Mouse (Mus musculus) liver, embryonic 14.5 days (tissue): Measurements from ENCODE around the gene Thap3. TPM values are rescaled to one million over a fixed set of nuclear protein-coding genes. Genes with fewer than 3 reads are reported as not detected.
A peak's percentile ranks its signal among the peaks of the same experiment; 100 is the strongest.

ENCODE experiments used
- ATAC-seq: fragments of 200-750 bp; cut with Nextera tagmentation; 2 replicates; pipeline ENCODE4 v1.8.0; 2017; ENCODE audit warnings: moderate number of reproducible peaks, mild to moderate bottlenecking, moderate library complexity; ENCODE audit not compliant: insufficient read depth
- DNase-seq, 3 experiments: peaks; one replicate each; pipeline ENCODE4 v3.0.0-alpha.2; 2012 to 2013; ENCODE audit warnings: low read depth in 3 of 3, low spot score in 3 of 3
- H3K27ac ChIP-seq: fragments of 300-500 bp; sonication (generic); 2 replicates; pipeline ENCODE4 v1.5.1; 2014; ENCODE audit warnings: moderate library complexity, mild to moderate bottlenecking, control low read depth, inconsistent platforms
- H3K27me3 ChIP-seq: fragments of 300-500 bp; sonication (generic); 2 replicates; pipeline ENCODE4 v1.6.1; 2014; ENCODE audit warnings: mild to moderate bottlenecking, low read length, moderate library complexity; ENCODE audit not compliant: control insufficient read depth, insufficient read depth
- H3K36me3 ChIP-seq: fragments of 300-500 bp; sonication (generic); replicated peaks from 2 replicates; pipeline ENCODE4 v1.6.1; 2014; ENCODE audit warnings: low read depth; ENCODE audit not compliant: control insufficient read depth, insufficient read depth
- H3K4me1 ChIP-seq, 2 experiments: fragments of 200-500 bp in 1 of 2; fragments of 300-500 bp in 1 of 2; sonication (generic) in 1 of 2; replicated peaks; 2 replicates each; pipeline ENCODE4 v1.6.1; 2012 to 2014; ENCODE audit warnings: antibody characterized with exemption in 1 of 2, inconsistent platforms in 1 of 2, low read length in 1 of 2; ENCODE audit not compliant: control insufficient read depth in 2 of 2, insufficient read depth in 2 of 2
- H3K4me2 ChIP-seq: fragments of 300-500 bp; sonication (generic); 2 replicates; pipeline ENCODE4 v1.6.1; 2014; ENCODE audit warnings: low read depth, mild to moderate bottlenecking, control low read depth, moderate library complexity
- H3K4me3 ChIP-seq, 2 experiments: fragments of 200-500 bp in 1 of 2; fragments of 300-500 bp in 1 of 2; sonication (generic) in 1 of 2; 2 replicates each; pipeline ENCODE4 v1.5.1; 2012 to 2014; ENCODE audit warnings: low read depth in 2 of 2, low read length in 2 of 2, mild to moderate bottlenecking in 2 of 2, control low read depth in 1 of 2, inconsistent platforms in 1 of 2, moderate library complexity in 1 of 2; ENCODE audit not compliant: insufficient read depth in 1 of 2
- H3K9ac ChIP-seq: fragments of 300-500 bp; sonication (generic); replicated peaks from 2 replicates; pipeline ENCODE4 v1.6.1; 2014; ENCODE audit warnings: mild to moderate bottlenecking, control low read depth, moderate library complexity
- H3K9me3 ChIP-seq: fragments of 300-500 bp; sonication (generic); 2 replicates; pipeline ENCODE4 v1.6.1; 2016; ENCODE audit warnings: low read length, mixed read lengths; ENCODE audit not compliant: control insufficient read depth
- CTCF ChIP-seq: IDR thresholded peaks from 2 replicates; pipeline ENCODE4 v1.5.1; 2016; ENCODE audit warnings: antibody characterized with exemption, low read depth, control low read depth
- EP300 ChIP-seq: IDR thresholded peaks from 2 replicates; pipeline ENCODE4 v1.6.1; 2016; ENCODE audit warnings: antibody characterized with exemption, low read depth
- WGBS: fragments of 180-500 bp; shearing (Covaris S2); extraction: QIAGEN DNeasy Blood & Tissue Kit; methylation state at CpG from one replicate; pipeline ENCODE4 v1.1.7; 2014; ENCODE audit not compliant: insufficient replicate concordance; 5-methylcytosine and 5-hydroxymethylcytosine counted together
- polyA plus RNA-seq, 2 experiments: library from polyadenylated mRNA; depleted of rRNA in 1 of 2; stranded (reverse) in 1 of 2; unstranded in 1 of 2; fragments of >200 nt; fragmentation: Nextera tagmentation in 1 of 2; extraction: Ambion mirVana in 1 of 2; gene quantifications; 2 replicates each; pipeline versions ENCODE4 v1.2.1 to v1.2.3; 2012 to 2014

The Thap3 gene
- polyA plus RNA-seq, 2 experiments: 4.5 to 5.0 TPM

DNA sequence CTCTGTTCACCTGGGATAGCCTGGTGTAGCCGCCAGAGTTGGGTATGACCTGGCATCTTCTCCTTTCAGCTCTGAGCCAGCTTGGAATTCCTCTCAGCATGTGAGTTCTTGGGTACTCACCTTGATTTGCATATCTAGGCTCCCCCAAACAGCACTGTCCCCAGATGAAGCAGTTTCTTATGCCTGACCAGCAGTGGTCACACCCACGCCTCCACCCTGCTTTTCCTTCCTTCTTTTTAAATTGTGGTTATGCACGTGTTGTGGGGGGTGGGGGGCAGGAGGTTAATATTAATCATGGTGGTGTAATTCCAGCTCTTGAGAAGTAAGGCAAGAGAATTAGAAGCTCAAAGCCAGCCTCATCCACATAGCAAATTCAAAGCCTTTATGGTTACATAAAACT lies 26.0 kb downstream of the Thap3 start:
- peak overlapping the region; percentile 44 for H3K9ac ChIP-seq
- peak in 2 of 3 experiments; percentile 54 to 61 for DNase-seq
- peaks cover 56% of the 10 kb centered on the region for H3K36me3 ChIP-seq
- no peak overlapping the region for H3K4me3 ChIP-seq
- H3K4me1 ChIP-seq: peaks cover 52 to 56% of the 10 kb centered on the region in 2 experiments
- TF ChIP-seq CTCF (no peak), EP300 (peak; percentile 44)
- H3K27ac ChIP-seq: peak overlapping the region; percentile 99
- 19% methylated on average over 3 of the region's 3 CpGs for WGBS
- H3K27me3 ChIP-seq: no peaks in the 10 kb centered on the region
- ATAC-seq: peak; percentile 32
- H3K9me3 ChIP-seq: no peaks in the 10 kb centered on the region
- peak overlapping the region; percentile 43 for H3K4me2 ChIP-seq

DNA sequence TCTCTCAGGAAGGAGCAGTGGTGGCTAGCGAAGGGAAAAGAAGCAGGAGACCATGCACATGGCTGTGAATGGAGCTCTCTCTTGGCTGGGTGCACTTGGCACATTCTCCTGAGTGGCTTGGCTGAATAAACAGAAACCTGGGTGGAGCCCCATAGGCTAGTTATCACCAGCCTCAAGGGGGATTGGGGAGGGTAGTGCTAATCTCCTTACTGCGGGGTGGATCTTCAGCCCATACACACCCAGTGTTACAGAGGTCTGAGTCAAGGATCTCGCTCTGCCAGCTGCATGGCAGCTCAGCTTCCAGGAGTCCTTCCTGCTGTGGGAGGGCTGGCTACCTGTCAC lies 28.3 kb downstream of the Thap3 start:
- H3K27ac ChIP-seq: peak overlapping the region; percentile 99
- no peaks in the 10 kb centered on the region for H3K27me3 ChIP-seq
- 10% methylated on average over 3 of the region's 3 CpGs for WGBS
- peak; percentile 93 for TF ChIP-seq EP300
- peak; percentile 21 for TF ChIP-seq CTCF
- DNase-seq: peak; percentile 91 to 93 (median 91)
- peak overlapping the region; percentile 25 to 28; a peak in 3 of 4 replicates for H3K4me3 ChIP-seq
- peaks cover 71 to 76% of the 10 kb centered on the region in 2 experiments for H3K4me1 ChIP-seq
- H3K4me2 ChIP-seq: peak overlapping the region; percentile 67
- no peaks in the 10 kb centered on the region for H3K9me3 ChIP-seq
- peak; percentile 91 for ATAC-seq
- peak overlapping the region; percentile 80 for H3K9ac ChIP-seq
- peaks cover 64% of the 10 kb centered on the region for H3K36me3 ChIP-seq

DNA sequence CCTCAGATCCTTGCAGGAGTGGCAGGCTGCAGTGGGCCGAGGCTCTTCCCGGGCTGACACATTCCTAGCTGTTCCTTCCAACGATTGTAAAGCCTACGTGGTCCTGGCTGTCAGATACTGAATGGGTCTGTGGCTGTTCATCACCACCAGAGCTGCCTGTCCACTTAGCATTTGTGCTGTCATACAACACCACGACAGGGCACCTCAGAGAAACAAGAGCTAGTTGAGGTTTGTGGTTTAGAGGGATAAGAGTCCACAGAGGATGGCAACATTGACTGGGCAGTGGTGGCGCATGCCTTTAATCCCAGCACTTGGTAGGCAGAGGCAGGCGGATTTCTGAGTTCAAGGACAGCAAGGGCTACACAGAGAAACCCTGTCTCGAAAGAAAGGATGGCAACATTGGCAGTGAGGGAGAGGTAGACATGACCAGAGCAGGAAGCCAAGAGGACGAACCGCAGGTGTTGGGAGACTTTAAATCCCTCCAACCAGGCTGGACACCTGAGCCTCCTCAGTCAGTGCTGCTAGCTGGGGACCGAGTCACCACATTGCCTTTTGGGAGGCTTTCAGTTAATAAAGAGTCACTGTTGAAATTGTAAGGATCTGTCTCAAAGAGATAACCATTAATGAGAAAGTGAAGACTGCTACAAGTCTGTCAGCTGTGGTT lies 28.8 kb downstream of the Thap3 start:
- peaks cover 71 to 76% of the 10 kb centered on the region in 2 experiments for H3K4me1 ChIP-seq
- H3K4me2 ChIP-seq: peak overlapping the region; percentile 67
- H3K4me3 ChIP-seq: peak overlapping the region; percentile 9 to 28; a peak in 2 of 4 replicates

DNA sequence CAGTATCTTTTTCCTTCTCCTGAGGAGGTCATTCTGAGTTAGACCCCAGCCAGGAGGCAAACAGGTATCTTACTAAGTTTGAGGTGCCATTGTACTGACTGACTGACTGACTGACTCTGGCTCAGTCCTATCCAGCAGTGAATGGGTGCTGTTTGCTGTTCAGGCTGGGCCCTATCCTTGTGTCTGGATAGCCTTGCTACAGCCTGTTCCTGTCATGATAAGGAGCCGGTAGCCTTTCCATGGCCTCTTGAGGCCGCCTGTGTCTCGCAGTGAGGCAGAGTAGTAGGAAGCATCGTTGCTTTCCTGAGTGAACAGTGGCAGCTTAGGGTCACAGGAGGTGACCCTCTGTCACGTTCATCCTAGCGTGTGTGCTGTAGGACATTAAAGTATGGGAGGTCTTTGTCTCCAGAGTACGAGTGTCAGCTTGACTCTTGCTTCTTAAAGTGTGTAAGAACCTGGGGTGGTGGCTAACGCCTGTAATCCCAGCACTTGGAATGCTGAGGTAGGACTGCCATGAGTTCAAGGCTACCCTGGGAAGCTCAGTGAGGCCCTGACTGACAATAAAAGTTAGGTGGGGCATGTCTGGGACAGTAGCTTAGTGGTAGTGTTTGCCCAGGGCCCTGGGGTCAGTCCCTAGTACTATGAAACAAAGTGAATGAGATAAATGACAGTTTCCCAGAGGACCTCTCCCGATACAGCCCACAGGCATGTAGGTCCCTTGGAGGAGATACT lies 31.0 kb downstream of the Thap3 start:
- peak overlapping the region; percentile 78 for H3K9ac ChIP-seq
- peak; percentile 79 to 82 (median 81) for DNase-seq
- H3K27me3 ChIP-seq: no peaks in the 10 kb centered on the region
- peaks cover 62 to 67% of the 10 kb centered on the region in 2 experiments for H3K4me1 ChIP-seq
- H3K36me3 ChIP-seq: peaks cover 63% of the 10 kb centered on the region
- peak; percentile 87 for TF ChIP-seq EP300
- TF ChIP-seq CTCF: peak; percentile 32; the same call in 1 of the 2 replicates
- WGBS: 36% methylated on average over 9 of the region's 9 CpGs
- ATAC-seq: peak; percentile 78
- no peak overlapping the region; a peak in 1 of 4 replicates for H3K4me3 ChIP-seq
- H3K27ac ChIP-seq: peak overlapping the region; percentile 99
- H3K4me2 ChIP-seq: peak overlapping the region; percentile 32
- no peaks in the 10 kb centered on the region for H3K9me3 ChIP-seq

More for the DNA sequence above, 28.8 kb downstream of the Thap3 start:
- no peak for TF ChIP-seq CTCF
- TF ChIP-seq EP300: no peak
- H3K27ac ChIP-seq: peak overlapping the region; percentile 99
- WGBS: 38% methylated on average over 11 of the region's 11 CpGs
- no peaks in the 10 kb centered on the region for H3K27me3 ChIP-seq
- ATAC-seq (peak; percentile 19), DNase-seq (no peak)
- peak overlapping the region; percentile 80 for H3K9ac ChIP-seq
- H3K9me3 ChIP-seq: no peaks in the 10 kb centered on the region
- peaks cover 64% of the 10 kb centered on the region for H3K36me3 ChIP-seq

DNA sequence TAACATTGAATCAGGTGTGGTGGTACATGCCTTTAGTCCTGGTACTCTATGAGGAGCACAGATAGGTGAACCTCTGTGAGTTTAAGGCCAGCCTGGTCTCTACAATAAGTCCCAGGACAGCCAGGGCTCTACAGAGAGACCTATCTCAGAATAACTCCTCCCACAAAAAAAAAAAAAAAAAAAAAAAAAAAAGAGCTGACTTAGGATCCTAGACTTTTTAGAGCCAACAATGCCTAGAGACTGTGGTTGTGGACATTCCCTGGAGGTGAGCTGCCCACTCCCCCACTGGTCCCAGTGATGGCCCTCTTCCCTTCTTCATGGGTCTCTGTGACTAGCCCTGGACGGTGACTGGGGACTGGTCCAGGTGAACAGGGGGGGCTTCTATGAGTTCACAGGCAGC lies 33.0 kb downstream of the Thap3 start:
- WGBS: 81% methylated on average over 1 of the region's 1 CpGs
- DNase-seq: no peak
- no peak for TF ChIP-seq CTCF
- no peak for TF ChIP-seq EP300
- Histone ChIP-seq H3K36me3 (peaks cover 67% of the 10 kb centered on the region), H3K27me3 (no peaks in the 10 kb centered on the region), H3K9ac (peak overlapping the region; percentile 29; the same call in 1 of the 2 replicates), H3K4me2 (no peak overlapping the region), H3K4me1 (peaks cover 45 to 48% of the 10 kb centered on the region in 2 experiments), H3K9me3 (no peaks in the 10 kb centered on the region), H3K4me3 (no peak overlapping the region), H3K27ac (peak overlapping the region; percentile 99)
- no peak for ATAC-seq
